Mouse (Mus musculus): ENCODE results near the gene Gpr132. TPM values are rescaled to one million over a fixed set of nuclear protein-coding genes. Genes with fewer than 3 reads are reported as not detected.

Gpr132 gene
- total and polyA plus RNA-seq, 3 experiments = 24.4 to 62.1 (median 44.7) TPM

DNA sequence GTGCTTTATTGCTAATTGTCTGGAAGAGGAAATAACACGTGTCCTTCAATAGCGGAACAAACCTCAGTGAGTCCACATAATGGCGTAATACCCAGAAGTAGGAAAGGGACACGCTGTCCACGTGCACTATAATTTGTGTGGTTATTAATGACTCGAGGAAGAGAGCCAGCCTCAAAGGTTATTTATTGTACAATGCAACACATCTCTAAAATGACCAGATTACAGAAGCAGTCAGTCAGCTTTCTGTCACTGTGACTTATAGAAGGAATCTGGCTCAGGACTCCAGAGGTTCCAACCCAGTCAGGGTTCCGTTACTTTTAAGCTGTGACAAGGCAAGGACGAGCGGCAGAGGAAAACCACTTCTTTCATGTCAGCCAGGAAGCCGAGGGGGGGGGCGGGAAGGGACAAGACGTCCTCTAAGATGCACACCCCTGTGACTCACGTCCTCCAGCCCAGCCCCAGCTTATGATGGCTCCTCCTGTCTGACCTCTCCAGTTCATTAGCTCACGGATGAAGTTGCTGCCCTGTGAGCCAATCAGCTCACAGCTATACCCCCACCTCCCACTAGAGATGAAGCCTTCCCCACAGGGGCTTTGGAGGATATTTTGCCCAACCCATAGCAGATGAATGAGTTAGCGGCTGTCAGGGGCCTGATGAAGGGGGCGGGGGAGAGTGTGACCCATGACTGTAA lies 29.6 kb upstream of the Gpr132 start:
- Histone ChIP-seq H3K9ac (ENCODE audit: insufficient read depth, low read depth) (no peak overlapping the region), H3K36me3 (replicated peaks in 1 of 2; ENCODE audit: control insufficient read depth in 1 of 2, insufficient read depth in 1 of 2, low read length in 1 of 2) (no peaks in the 10 kb centered on the region), H3K27me3 (replicated peaks) (peaks cover 55% of the 10 kb centered on the region), H3K4me1 (ENCODE audit: control insufficient read depth in 1 of 2, insufficient read depth in 2 of 2) (peaks cover 12 to 19% of the 10 kb centered on the region in 2 experiments), H3K9me3 (replicated peaks; ENCODE audit: low read length) (no peaks in the 10 kb centered on the region), H3K4me2 (ENCODE audit: insufficient read depth, low read depth, poor library complexity, severe bottlenecking) (no peak overlapping the region), H3K79me2 (replicated peaks; ENCODE audit: control insufficient read depth, extremely low read depth, insufficient read depth, poor library complexity, severe bottlenecking) (no peaks in the 10 kb centered on the region), H3K4me3 (replicated peaks in 1 of 3; ENCODE audit: low read depth in 2 of 3, low read length in 2 of 3, poor library complexity in 1 of 3) (no peak overlapping the region), H3K27ac (ENCODE audit: insufficient read depth, low read depth) (no peak overlapping the region)
- dilution Hi-C loops (cut with MboI; ENCODE audit: extremely low pct_ligation_motif_present, extremely low pct_unique_long_range_greater_than_20kb, low sequenced_read_pairs) = no loop called here
- TF ChIP-seq MAFK (IDR thresholded peaks at IDR 0.05; ENCODE audit: insufficient replicate concordance, low read length) = no peak
- no peak for TF ChIP-seq NRF1 (IDR thresholded peaks at IDR 0.05; ENCODE audit: low read depth, low read length)
- DNase-seq (ENCODE audit: extremely low read depth) = no peak
- in situ Hi-C loops (cut with MboI; ENCODE audit: low pct_ligation_motif_present, low pct_unique_long_range_greater_than_20kb, low sequenced_read_pairs) = no loop called here

DNA sequence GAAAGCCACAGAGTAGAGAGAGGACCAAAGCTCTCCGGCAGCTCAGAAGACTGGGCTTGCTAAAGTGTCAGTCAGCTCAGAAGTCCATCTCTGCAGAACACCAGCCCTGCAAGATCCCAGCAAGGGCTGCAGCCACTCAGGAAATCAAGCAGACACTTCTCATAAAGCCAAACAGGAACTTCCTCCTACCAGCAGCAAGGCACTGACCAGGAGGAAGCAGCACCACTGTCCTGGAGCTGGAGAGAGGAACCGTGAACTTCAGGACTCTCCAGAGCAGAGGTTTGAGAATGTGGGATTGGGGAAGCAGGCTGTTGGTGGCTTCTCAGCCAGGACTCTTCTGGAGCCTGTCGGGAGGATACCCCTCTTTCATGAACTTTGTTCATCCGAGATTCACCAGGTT lies 26.9 kb upstream of the Gpr132 start:
- no peaks in the 10 kb centered on the region for H3K36me3 ChIP-seq (replicated peaks in 1 of 2; ENCODE audit: control insufficient read depth in 1 of 2, insufficient read depth in 1 of 2, low read length in 1 of 2)
- dilution Hi-C loops (cut with MboI; ENCODE audit: extremely low pct_ligation_motif_present, extremely low pct_unique_long_range_greater_than_20kb, low sequenced_read_pairs) = no loop called here
- in situ Hi-C loops (cut with MboI; ENCODE audit: low pct_ligation_motif_present, low pct_unique_long_range_greater_than_20kb, low sequenced_read_pairs) = no loop called here
- peak overlapping the region; percentile 17; the same call in 1 of the 2 replicates for H3K4me2 ChIP-seq (ENCODE audit: insufficient read depth, low read depth, poor library complexity, severe bottlenecking)
- peaks cover 12 to 19% of the 10 kb centered on the region in 2 experiments for H3K4me1 ChIP-seq (ENCODE audit: control insufficient read depth in 1 of 2, insufficient read depth in 2 of 2)
- H3K4me3 ChIP-seq (replicated peaks in 1 of 3; ENCODE audit: low read depth in 2 of 3, low read length in 2 of 3, poor library complexity in 1 of 3) = peak overlapping the region in 1 of 3 experiments; percentile 16
- no peaks in the 10 kb centered on the region for H3K79me2 ChIP-seq (replicated peaks; ENCODE audit: control insufficient read depth, extremely low read depth, insufficient read depth, poor library complexity, severe bottlenecking)
- H3K9ac ChIP-seq (ENCODE audit: insufficient read depth, low read depth) = no peak overlapping the region
- DNase-seq (ENCODE audit: extremely low read depth) = no peak
- peaks cover 53% of the 10 kb centered on the region for H3K27me3 ChIP-seq (replicated peaks)
- no peak overlapping the region for H3K27ac ChIP-seq (ENCODE audit: insufficient read depth, low read depth)
- 0 out of 2 replicates have a peak, but pooled peaks have one; percentile 14 for TF ChIP-seq ELF1 (IDR thresholded peaks at IDR 0.05; ENCODE audit: low read depth, low read length)
- TF ChIP-seq MAFK (IDR thresholded peaks at IDR 0.05; ENCODE audit: insufficient replicate concordance, low read length) = no peak
- peaks cover 6% of the 10 kb centered on the region for H3K9me3 ChIP-seq (replicated peaks; ENCODE audit: low read length)

DNA sequence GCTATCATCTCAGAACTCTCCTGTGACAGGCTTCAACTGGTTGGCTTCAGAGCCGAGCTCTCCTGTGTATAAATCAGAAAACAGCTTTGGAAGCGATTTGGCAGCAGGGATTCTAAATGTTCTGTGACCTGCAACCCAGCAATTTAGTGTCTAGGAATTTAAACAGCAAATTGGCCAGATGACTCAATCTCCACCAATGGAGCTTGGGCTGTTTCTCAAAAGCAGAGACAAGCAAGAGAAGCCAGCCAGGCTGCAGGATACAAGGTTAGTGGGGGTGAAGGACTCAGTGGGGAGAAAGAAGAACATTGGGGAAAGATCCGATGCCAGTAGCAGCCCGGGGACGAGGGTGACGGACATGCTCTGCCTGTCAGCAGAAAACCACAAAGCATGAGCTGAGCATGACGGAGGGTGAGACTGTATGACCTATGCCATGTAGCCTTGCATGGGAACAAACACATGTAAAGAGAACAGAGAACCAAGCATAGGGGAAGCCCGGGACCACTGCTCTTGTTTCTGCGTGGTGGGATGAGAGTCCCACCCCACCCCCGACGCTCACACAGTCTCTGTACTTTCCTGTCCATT lies 26.4 kb upstream of the Gpr132 start:
- H3K4me2 ChIP-seq (ENCODE audit: insufficient read depth, low read depth, poor library complexity, severe bottlenecking) = peak overlapping the region; percentile 17

More for the DNA sequence above, 26.4 kb upstream of the Gpr132 start:
- Histone ChIP-seq H3K4me1 (ENCODE audit: control insufficient read depth in 1 of 2, insufficient read depth in 2 of 2) (peaks cover 12 to 19% of the 10 kb centered on the region in 2 experiments), H3K36me3 (replicated peaks in 1 of 2; ENCODE audit: control insufficient read depth in 1 of 2, insufficient read depth in 1 of 2, low read length in 1 of 2) (no peaks in the 10 kb centered on the region), H3K4me3 (replicated peaks in 1 of 3; ENCODE audit: low read depth in 2 of 3, low read length in 2 of 3, poor library complexity in 1 of 3) (no peak overlapping the region), H3K79me2 (replicated peaks; ENCODE audit: control insufficient read depth, extremely low read depth, insufficient read depth, poor library complexity, severe bottlenecking) (no peaks in the 10 kb centered on the region), H3K9me3 (replicated peaks; ENCODE audit: low read length) (peaks cover 6% of the 10 kb centered on the region), H3K27me3 (replicated peaks) (peaks cover 53% of the 10 kb centered on the region), H3K9ac (ENCODE audit: insufficient read depth, low read depth) (no peak overlapping the region), H3K27ac (ENCODE audit: insufficient read depth, low read depth) (no peak overlapping the region)
- dilution Hi-C loops (cut with MboI; ENCODE audit: extremely low pct_ligation_motif_present, extremely low pct_unique_long_range_greater_than_20kb, low sequenced_read_pairs) (no loop called here), in situ Hi-C loops (cut with MboI; ENCODE audit: low pct_ligation_motif_present, low pct_unique_long_range_greater_than_20kb, low sequenced_read_pairs) (no loop called here)
- no peak for DNase-seq (ENCODE audit: extremely low read depth)
- TF ChIP-seq ETS1 (conservative IDR thresholded peaks at IDR 0.05; ENCODE audit: low read depth, low read length) = no peak
- TF ChIP-seq POLR2A (IDR thresholded peaks at IDR 0.05; ENCODE audit: low read depth, low read length) = no peak
- no peak for TF ChIP-seq TBP (conservative IDR thresholded peaks at IDR 0.05; ENCODE audit: low read depth, low read length)
- TF ChIP-seq MAFK (IDR thresholded peaks at IDR 0.05; ENCODE audit: insufficient replicate concordance, low read length) = no peak
- TF ChIP-seq HCFC1 (IDR thresholded peaks at IDR 0.05; ENCODE audit: low read depth, low read length) = no peak
- 0 out of 2 replicates have a peak, but pooled peaks have one; percentile 10 for TF ChIP-seq BHLHE40 (IDR thresholded peaks at IDR 0.05; ENCODE audit: low read depth, low read length)
- TF ChIP-seq ZKSCAN1 (IDR thresholded peaks at IDR 0.05; ENCODE audit: borderline replicate concordance, low read depth, low read length) = no peak
